Mouse (Mus musculus) neural tube, embryonic 12.5 days (tissue): Measurements from ENCODE around the gene Phf13. TPM values are rescaled to one million over a fixed set of nuclear protein-coding genes. Genes with fewer than 3 reads are reported as not detected.

ENCODE experiments used
- ATAC-seq: fragments of 200-750 bp; cut with Nextera tagmentation; 2 replicates; pipeline ENCODE4 v1.8.0; 2017; ENCODE audit warnings: low read depth, mild to moderate bottlenecking, moderate TSS enrichment, moderate library complexity; ENCODE audit not compliant: low FRiP score
- H3K27ac ChIP-seq: fragments of 300-500 bp; sonication (generic); 2 replicates; pipeline ENCODE4 v1.5.1; 2016
- H3K27me3 ChIP-seq: fragments of 300-500 bp; sonication (generic); replicated peaks from 2 replicates; pipeline ENCODE4 v1.6.1; 2016; ENCODE audit warnings: mild to moderate bottlenecking
- H3K36me3 ChIP-seq: fragments of 300-500 bp; sonication (generic); 2 replicates; pipeline ENCODE4 v1.6.1; 2016; ENCODE audit warnings: mild to moderate bottlenecking
- H3K4me1 ChIP-seq: fragments of 300-500 bp; sonication (generic); 2 replicates; pipeline ENCODE4 v1.6.1; 2016
- H3K4me2 ChIP-seq: fragments of 300-500 bp; sonication (generic); replicated peaks from 2 replicates; pipeline ENCODE4 v1.6.1; 2016; ENCODE audit warnings: mild to moderate bottlenecking
- H3K4me3 ChIP-seq: fragments of 300-500 bp; sonication (generic); 2 replicates; pipeline ENCODE4 v1.5.1; 2016
- H3K9ac ChIP-seq: fragments of 300-500 bp; sonication (generic); 2 replicates; pipeline ENCODE4 v1.6.1; 2016; ENCODE audit warnings: mild to moderate bottlenecking
- H3K9me3 ChIP-seq: fragments of 300-500 bp; sonication (generic); 2 replicates; pipeline ENCODE4 v1.6.1; 2016; ENCODE audit warnings: mild to moderate bottlenecking
- WGBS: fragments of 180-500 bp; shearing (Covaris S2); methylation state at CpG from one replicate; pipeline ENCODE4 v1.1.7; 2016; 5-methylcytosine and 5-hydroxymethylcytosine counted together
- polyA plus RNA-seq: library from polyadenylated mRNA; unstranded; fragments of >200 nt; fragmentation: Nextera tagmentation; extraction: Ambion mirVana; gene quantifications from 2 replicates; pipeline ENCODE4 v1.2.1, GENCODE M21; 2016

The Phf13 gene
- polyA plus RNA-seq, 1 experiment from 2014 or later, result 31.3 TPM

DNA sequence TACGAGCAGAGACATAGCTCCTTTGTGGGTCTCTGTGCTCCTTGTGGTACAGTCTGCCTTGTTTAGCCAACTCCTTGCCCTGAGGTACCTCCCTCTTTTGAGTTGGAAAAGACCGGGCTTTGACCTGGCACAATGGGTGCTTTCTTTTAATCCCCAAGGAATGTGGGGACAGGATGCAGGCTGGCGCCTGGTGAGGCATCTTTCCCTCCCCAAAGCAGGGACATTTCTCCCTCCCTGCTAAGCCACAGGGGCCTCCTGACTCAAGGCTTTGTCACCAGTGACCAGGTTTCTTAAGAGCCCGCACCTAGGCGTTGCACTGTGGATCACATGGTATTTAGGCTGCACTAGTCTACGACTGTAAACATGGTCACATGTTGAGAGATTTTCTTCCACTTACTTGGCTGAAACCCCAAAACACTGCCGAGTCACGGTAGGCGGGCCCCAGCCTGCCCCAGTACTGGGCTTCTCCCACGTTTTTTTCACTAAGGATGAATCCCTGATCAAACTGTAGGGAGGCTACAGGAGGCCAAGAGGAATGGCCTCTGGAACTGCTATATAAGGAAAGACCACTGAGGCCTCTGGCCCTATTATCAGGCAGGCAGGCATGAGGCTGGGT, 14.1 kb upstream of the Phf13 start:
- no peak for ATAC-seq
- Histone ChIP-seq H3K9me3 (no peaks in the 10 kb centered on the region), H3K9ac (no peak overlapping the region), H3K27ac (no peak overlapping the region), H3K4me2 (peak overlapping the region; percentile 100), H3K4me3 (peak overlapping the region; percentile 72), H3K27me3 (peaks cover 45% of the 10 kb centered on the region), H3K36me3 (0 out of 2 replicates have a peak, but pooled peaks cover 3% of the 10 kb centered on the region), H3K4me1 (peaks cover 40% of the 10 kb centered on the region)
- WGBS, result 4% methylated on average over 10 of the region's 10 CpGs

DNA sequence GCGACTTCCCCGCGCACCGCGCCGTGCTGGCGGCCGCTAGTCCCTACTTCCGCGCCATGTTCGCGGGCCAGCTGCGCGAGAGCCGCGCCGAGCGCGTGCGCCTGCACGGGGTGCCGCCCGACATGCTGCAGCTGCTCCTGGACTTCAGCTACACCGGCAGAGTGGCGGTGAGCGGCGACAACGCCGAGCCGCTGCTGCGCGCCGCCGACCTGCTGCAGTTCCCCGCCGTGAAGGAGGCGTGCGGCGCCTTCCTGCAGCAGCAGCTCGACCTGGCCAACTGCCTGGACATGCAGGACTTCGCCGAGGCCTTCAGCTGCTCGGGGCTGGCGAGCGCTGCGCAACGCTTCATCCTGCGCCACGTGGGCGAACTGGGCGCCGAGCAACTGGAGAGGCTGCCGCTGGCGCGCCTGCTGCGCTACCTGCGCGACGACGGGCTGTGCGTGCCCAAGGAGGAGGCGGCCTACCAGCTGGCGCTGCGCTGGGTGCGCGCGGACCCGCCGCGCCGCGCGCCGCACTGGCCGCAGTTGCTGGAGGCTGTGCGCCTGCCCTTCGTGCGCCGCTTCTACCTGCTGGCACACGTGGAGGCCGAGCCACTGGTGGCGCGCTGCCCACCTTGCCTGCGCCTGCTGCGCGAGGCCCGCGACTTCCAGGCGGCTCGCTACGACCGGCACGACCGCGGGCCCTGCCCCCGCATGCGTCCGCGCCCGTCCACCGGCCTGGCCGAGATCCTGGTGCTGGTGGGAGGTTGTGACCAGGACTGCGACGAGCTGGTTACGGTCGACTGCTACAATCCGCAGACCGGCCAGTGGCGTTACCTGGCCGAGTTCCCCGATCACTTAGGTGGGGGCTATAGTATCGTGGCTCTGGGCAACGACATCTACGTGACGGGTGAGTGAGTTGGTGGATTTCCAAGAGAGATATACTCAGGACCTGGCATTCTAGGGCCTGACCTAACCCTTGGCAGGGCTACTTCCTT, 13.3 kb upstream of the Phf13 start:
- 0 out of 2 replicates have a peak overlapping the region, but pooled peaks have one; percentile 16 for H3K27ac ChIP-seq
- 0 out of 2 replicates have a peak, but pooled peaks cover 3% of the 10 kb centered on the region for H3K36me3 ChIP-seq
- peak overlapping the region; percentile 72 for H3K4me3 ChIP-seq
- H3K4me1 ChIP-seq, result peaks cover 40% of the 10 kb centered on the region
- peak overlapping the region; percentile 100 for H3K4me2 ChIP-seq
- no peaks in the 10 kb centered on the region for H3K9me3 ChIP-seq
- ATAC-seq, result peak; percentile 61
- under 1% methylated on average over 115 of the region's 115 CpGs for WGBS
- H3K9ac ChIP-seq, result peak overlapping the region; percentile 57
- H3K27me3 ChIP-seq, result peaks cover 45% of the 10 kb centered on the region

DNA sequence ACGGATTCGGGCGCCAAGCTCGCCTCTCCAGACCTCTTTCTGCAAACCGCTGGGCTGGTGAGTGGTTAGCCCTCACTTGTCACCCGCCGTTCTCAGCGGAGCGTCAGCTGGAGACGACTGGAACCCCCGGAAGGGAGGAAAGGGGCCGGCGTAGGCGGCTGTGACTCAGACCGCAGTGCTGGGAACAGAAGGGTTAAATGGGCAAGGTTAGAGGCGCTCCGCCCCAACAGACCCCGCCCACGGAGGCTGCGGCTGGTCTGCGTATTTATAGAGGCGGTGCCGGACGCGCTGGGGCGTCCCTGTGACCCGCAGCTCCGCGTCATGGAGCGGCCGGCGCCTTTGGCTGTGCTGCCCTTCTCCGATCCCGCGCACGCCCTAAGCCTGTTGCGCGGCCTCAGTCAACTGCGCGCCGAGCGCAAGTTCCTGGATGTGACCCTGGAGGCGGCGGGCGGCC, 12.6 kb upstream of the Phf13 start, which contains the start of gene Klhl21:
Gene Klhl21, plus strand, starts transcription at position 182 of the 454 bp plus-strand sequence.
- peak within 1 kb of the TSS; percentile 72 for H3K4me3 ChIP-seq
- 0 out of 2 replicates have a peak within 1 kb of the TSS, but pooled peaks have one; percentile 16 for H3K27ac ChIP-seq
- peaks cover 40% of the 10 kb centered on the region for H3K4me1 ChIP-seq
- no peaks in the 10 kb centered on the region for H3K9me3 ChIP-seq
- H3K9ac ChIP-seq, result peak within 1 kb of the TSS; percentile 57
- H3K36me3 ChIP-seq, result 0 out of 2 replicates have a peak, but pooled peaks cover 3% of the 10 kb centered on the region
- WGBS, result under 1% methylated on average over 45 of the region's 45 CpGs
- peak within 1 kb of the TSS; percentile 100 for H3K4me2 ChIP-seq
- peaks cover 45% of the 10 kb centered on the region for H3K27me3 ChIP-seq
- peak; percentile 81 for ATAC-seq

DNA sequence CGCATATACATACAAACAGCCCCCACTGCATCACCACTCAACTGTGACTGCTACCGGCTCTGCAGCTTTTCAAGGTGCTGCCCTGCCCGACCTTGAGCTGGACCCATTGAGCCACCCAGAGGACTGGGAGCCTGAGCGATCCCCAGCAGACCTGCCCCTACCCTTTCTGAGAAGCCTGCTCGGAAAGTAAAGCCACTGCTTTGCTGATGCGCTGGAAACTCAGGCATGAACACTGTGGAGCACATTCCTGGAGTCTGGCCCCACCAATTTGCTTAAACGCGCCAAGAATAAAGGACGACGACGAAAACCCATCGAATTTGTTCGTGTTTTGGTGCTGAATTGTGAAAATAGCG, 12.1 kb upstream of the Phf13 start:
- Histone ChIP-seq H3K27me3 (peaks cover 45% of the 10 kb centered on the region), H3K4me1 (peaks cover 40% of the 10 kb centered on the region), H3K4me2 (peak overlapping the region; percentile 100), H3K9me3 (no peaks in the 10 kb centered on the region), H3K36me3 (0 out of 2 replicates have a peak, but pooled peaks cover 3% of the 10 kb centered on the region), H3K4me3 (peak overlapping the region; percentile 72), H3K9ac (no peak overlapping the region), H3K27ac (no peak overlapping the region)
- 0% methylated on average over 14 of the region's 14 CpGs for WGBS
- ATAC-seq, result no peak

DNA sequence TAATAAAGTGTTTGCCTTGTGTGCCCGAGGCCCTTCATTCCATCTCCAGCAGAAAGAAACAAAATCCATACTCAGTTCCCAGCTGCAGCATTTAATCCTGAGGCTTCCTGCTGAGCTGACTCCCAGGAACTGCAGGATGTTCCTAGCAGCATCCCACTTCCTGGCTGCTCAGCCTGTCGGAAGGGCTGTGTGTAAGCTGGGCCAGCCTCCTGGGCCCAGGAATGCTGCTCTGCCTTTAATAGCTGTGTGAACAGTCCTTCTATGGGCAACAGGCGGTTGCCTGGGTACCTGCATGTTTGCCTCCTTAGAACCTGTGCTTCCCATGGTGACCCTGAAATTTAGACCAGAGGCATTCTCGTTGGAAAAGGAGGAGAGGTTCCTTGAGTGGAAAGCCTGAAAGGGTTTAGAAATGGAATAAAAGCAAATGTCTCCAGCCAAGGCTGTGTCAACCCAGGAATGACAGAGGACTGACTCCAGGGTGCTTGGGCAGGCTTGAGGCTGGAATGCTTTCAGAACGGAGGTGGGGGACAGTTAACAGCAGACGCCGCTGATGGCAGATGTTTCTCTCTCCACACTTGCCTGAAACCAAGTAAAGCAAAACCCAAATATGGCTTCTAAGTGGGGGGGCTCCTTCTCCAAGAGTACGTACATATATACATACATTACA, 11.6 kb upstream of the Phf13 start:
- ATAC-seq, result no peak
- whole genome bisulfite sequencing, result 5% methylated on average over 8 of the region's 8 CpGs
- peak overlapping the region; percentile 100 for H3K4me2 ChIP-seq
- H3K27me3 ChIP-seq, result peaks cover 45% of the 10 kb centered on the region
- H3K9me3 ChIP-seq, result no peaks in the 10 kb centered on the region
- peaks cover 40% of the 10 kb centered on the region for H3K4me1 ChIP-seq
- no peak overlapping the region for H3K9ac ChIP-seq
- peak overlapping the region; percentile 72; the same call in 1 of the 2 replicates for H3K4me3 ChIP-seq
- 0 out of 2 replicates have a peak, but pooled peaks cover 1% of the 10 kb centered on the region for H3K36me3 ChIP-seq
- no peak overlapping the region for H3K27ac ChIP-seq

DNA sequence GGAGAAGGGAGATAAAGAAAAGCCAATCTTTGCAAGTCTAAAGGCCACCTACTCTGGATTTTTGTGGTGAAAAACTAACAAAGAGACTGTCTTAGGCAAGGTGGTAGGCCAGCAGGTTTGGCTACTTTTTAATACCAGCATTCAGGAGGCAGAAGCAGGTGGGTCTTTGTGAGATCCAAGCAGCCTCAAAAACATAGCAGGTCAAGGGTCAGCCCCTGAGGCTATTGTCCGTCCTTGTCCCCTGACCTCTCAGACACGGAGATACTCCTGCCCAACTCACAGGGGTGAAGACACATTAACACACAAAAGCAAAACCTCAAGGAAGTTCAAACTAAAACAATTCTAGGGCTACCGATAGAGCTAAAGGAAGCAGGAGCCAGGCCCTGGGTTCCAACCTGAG, 10.8 kb upstream of the Phf13 start:
- Histone ChIP-seq H3K27me3 (peaks cover 45% of the 10 kb centered on the region), H3K36me3 (no peaks in the 10 kb centered on the region), H3K9me3 (no peaks in the 10 kb centered on the region), H3K4me3 (no peak overlapping the region), H3K27ac (no peak overlapping the region), H3K4me2 (no peak overlapping the region), H3K9ac (no peak overlapping the region), H3K4me1 (peaks cover 40% of the 10 kb centered on the region)
- 22% methylated on average over 3 of the region's 3 CpGs for WGBS
- ATAC-seq, result no peak

DNA sequence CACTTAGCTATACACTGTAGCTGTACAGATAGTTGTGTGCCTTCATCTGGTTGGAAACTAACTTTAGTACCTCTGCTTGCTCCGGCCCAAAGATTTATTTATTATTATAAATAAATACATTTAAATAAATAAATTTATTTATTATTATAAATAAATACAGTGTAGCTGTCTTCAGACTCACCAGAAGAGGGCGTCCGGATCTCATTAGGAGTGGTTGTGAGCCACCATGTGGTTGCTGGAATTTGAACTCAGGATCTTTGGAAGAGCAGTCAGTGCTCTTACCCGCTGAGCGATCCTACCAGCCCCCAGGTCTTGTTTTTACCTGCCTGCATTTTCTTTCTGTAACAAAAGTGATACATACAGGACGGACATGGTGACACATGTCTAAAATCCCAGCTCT, 10.1 kb upstream of the Phf13 start:
- H3K4me3 ChIP-seq, result no peak overlapping the region

DNA sequence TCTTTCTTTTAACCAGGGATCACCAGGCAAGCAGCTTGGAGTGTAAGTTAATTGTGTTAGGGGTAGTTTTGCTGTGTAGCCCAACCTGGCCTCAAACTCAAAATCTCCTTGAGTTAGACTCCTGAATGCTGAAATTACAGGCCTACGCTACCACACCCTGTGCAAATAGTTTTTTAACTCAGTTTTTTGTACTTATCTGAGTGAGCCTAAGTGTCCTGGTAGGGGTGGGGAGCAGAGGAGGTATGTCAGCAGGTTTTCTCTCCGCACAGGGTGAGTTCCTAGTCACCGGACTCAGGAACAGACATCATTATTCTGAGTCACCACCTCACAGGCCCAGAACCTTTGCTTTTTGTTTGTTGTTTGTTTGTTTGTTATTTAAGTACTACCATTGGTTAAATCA, 6.0 kb upstream of the Phf13 start:
- no peak overlapping the region for H3K4me3 ChIP-seq
- H3K27me3 ChIP-seq, result peaks cover 8% of the 10 kb centered on the region
- no peak overlapping the region for H3K9ac ChIP-seq
- no peak for ATAC-seq
- peaks cover 7% of the 10 kb centered on the region for H3K4me1 ChIP-seq
- H3K36me3 ChIP-seq, result no peaks in the 10 kb centered on the region
- WGBS, result 88% methylated on average over 3 of the region's 3 CpGs
- no peaks in the 10 kb centered on the region for H3K9me3 ChIP-seq
- H3K27ac ChIP-seq, result no peak overlapping the region
- no peak overlapping the region for H3K4me2 ChIP-seq

More for the DNA sequence above, 10.1 kb upstream of the Phf13 start:
- ATAC-seq, result no peak
- peaks cover 39% of the 10 kb centered on the region for H3K4me1 ChIP-seq
- no peaks in the 10 kb centered on the region for H3K9me3 ChIP-seq
- H3K27ac ChIP-seq, result no peak overlapping the region
- no peak overlapping the region for H3K9ac ChIP-seq
- H3K27me3 ChIP-seq, result peaks cover 43% of the 10 kb centered on the region
- H3K4me2 ChIP-seq, result no peak overlapping the region
- no peaks in the 10 kb centered on the region for H3K36me3 ChIP-seq
- 79% methylated on average over 6 of the region's 6 CpGs for WGBS

DNA sequence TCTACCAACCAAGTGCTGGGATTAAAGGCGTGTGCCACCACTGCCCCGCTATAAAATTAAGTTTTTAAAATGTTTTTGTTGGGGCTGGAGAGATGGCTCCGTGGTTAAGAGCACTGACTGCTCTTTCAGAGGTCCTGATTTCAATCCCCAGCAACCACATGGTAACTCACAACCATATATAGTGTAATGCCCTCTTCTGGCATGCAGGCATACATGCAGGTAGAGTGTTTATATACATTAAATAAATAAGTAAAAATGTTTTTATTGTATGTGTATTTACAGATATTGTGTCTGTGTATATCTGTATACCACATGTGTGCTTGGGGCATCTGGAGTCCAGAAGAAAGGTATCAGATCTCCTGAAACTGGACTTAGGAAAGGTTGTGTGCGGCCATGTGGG, 5.3 kb upstream of the Phf13 start:
- Histone ChIP-seq H3K27me3 (peaks cover under 1% of the 10 kb centered on the region; the same call in 1 of the 2 replicates), H3K4me1 (peaks cover 7% of the 10 kb centered on the region), H3K36me3 (no peaks in the 10 kb centered on the region), H3K4me2 (no peak overlapping the region), H3K27ac (no peak overlapping the region), H3K9ac (no peak overlapping the region), H3K4me3 (no peak overlapping the region), H3K9me3 (no peaks in the 10 kb centered on the region)
- no peak for ATAC-seq
- 71% methylated on average over 4 of the region's 4 CpGs for WGBS

DNA sequence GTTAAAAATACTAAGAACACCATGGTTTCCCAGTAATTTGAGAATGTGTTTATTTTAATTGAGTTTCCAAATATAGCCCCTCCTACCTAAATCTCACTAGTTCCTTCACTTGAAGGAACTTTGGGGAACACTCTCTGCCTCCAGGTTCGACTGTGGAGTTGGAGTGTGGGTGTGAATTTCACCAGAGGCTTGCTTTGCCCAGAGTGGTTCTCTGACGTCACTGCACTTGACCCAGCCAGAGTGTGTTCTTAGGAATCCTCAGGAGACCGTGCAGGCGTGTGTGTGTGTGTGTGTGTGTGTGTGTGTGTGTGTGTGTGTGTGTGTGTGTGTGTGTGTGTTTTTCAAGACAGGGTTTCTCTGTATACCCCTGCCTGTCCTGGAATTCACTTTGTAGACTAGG, 4.8 kb upstream of the Phf13 start:
- no peak for ATAC-seq
- Histone ChIP-seq H3K4me3 (no peak overlapping the region), H3K4me2 (no peak overlapping the region), H3K4me1 (peaks cover 7% of the 10 kb centered on the region), H3K27me3 (no peaks in the 10 kb centered on the region), H3K9ac (no peak overlapping the region), H3K9me3 (no peaks in the 10 kb centered on the region), H3K27ac (no peak overlapping the region), H3K36me3 (no peaks in the 10 kb centered on the region)
- WGBS, result 53% methylated on average over 4 of the region's 4 CpGs

DNA sequence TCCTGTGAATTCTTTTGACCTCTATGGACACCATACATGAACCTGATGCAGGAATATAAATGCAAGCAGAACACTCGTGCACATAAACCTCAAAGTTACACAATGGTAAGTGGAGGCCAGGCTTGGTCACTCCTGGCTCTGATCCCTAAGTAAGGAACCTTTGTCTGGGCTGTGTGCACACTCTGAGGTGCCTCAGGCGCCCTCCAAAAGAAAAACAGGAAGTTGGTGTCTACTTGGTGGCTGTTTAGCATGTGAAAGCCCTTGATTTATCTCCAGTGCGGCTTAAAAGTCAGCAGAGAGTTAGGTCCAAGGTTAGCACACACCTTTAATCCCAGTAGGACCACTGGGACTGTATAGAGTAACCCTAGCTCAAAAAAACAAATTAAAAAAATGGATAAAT, 3.4 kb upstream of the Phf13 start:
- ATAC-seq, result no peak
- H3K4me3 ChIP-seq, result no peak overlapping the region
- H3K9me3 ChIP-seq, result no peaks in the 10 kb centered on the region
- H3K9ac ChIP-seq, result no peak overlapping the region
- no peak overlapping the region for H3K4me2 ChIP-seq
- H3K4me1 ChIP-seq, result peaks cover 7% of the 10 kb centered on the region
- no peaks in the 10 kb centered on the region for H3K36me3 ChIP-seq
- no peaks in the 10 kb centered on the region for H3K27me3 ChIP-seq
- WGBS, result 67% methylated on average over 3 of the region's 3 CpGs
- no peak overlapping the region for H3K27ac ChIP-seq

DNA sequence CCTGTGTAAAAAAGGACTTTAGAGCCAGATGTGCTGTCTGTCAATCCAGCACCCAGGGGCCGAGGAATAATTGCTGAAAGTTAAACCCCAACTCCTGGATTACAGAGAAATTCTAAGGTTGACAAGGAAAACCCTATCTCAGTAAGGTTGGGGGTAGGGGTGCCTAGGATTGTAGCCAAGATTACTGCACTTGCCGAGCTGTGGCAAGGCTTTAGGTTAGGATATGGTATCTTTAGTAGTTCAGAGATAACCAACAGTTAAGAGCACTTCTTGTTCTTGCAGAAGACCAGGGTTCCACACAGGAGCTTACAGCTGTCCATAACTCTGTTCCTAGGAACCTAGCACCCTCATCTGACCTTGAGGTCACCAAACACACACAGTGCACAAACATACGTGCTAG, 1.6 kb upstream of the Phf13 start:
- Histone ChIP-seq H3K9ac (no peak overlapping the region), H3K27ac (no peak overlapping the region), H3K9me3 (no peaks in the 10 kb centered on the region), H3K27me3 (no peaks in the 10 kb centered on the region), H3K4me3 (no peak overlapping the region), H3K4me2 (peak overlapping the region; percentile 91), H3K36me3 (no peaks in the 10 kb centered on the region), H3K4me1 (peaks cover 21% of the 10 kb centered on the region)
- ATAC-seq, result no peak
- 80% methylated on average over 3 of the region's 3 CpGs for WGBS
